Mouse (Mus musculus): ENCODE data around the gene Sp1.

The Sp1 gene

DNA sequence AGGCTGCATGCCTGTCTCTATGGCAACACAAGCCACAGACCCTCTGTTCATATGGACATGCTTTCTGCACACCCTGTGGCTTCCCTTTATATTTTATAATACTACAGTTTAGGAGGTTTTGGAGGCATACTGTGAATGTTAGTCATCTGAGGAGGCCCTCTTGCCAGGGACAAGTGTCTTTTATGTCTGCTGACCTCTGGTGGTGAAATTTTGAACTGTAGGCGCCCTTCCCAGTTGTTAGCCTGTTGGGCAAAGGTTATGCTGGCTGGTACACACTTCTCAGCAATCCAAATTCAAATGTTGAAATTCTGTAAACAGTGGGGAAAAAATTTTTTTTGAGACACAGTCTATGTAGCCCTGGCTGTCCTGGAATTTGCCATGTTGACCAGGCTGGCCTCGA, 36.5 kb downstream of the Sp1 start:
- DNase-seq: peak; percentile 80

DNA sequence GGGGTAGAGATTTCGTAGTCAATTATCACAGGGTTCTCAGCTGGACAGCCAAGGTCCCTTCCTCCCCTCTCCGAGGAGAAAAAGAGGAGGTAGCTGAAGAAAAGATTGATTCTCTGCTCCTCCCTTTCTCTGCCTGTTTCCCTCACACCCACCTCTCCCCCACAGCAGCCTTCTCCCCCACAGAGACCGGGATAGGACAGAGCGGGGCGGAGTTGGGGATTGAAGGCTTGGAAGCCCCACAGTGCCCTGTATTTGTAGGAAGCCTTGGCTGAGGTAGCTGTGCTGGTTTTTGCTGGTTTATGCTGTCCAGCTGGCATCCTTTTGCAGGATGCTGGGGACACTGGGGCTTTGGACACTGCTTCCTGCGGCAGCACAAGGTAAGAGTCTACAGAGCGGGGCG, 39.2 kb downstream of the Sp1 start, which contains the start of gene Amhr2:
Gene Amhr2, plus strand, starts transcription at position 222 of the 400 bp plus-strand sequence.
- DNase-seq: no peak

- DNase-seq: no peak
These were observed 40.5 kb downstream of the Sp1 start for GRCm38 (mm10) chr15:102446448-102446847.

DNA sequence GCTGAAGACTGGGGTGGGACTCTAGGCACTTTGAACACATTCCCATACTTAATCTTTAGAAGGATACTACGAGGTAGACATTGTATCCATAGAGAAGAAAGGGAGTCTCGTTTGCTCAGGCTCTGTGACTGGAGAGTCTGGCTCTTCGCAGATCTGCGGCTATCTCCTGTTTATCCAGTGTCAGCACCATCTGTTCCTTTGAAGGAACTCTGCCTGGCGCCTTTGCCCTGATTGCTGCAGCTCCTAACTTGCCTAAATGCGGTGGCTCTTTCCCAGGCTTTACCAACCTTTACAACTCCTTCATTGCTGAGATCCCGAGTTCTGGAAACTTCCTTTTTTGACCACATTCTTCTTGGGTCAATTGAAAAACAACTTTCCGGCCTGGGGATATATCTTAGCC, 43.4 kb downstream of the Sp1 start:
- DNase-seq: no peak

- peak; percentile 55 for DNase-seq
These were observed 45.0 kb downstream of the Sp1 start for GRCm38 (mm10) chr15:102450928-102451327.

DNA sequence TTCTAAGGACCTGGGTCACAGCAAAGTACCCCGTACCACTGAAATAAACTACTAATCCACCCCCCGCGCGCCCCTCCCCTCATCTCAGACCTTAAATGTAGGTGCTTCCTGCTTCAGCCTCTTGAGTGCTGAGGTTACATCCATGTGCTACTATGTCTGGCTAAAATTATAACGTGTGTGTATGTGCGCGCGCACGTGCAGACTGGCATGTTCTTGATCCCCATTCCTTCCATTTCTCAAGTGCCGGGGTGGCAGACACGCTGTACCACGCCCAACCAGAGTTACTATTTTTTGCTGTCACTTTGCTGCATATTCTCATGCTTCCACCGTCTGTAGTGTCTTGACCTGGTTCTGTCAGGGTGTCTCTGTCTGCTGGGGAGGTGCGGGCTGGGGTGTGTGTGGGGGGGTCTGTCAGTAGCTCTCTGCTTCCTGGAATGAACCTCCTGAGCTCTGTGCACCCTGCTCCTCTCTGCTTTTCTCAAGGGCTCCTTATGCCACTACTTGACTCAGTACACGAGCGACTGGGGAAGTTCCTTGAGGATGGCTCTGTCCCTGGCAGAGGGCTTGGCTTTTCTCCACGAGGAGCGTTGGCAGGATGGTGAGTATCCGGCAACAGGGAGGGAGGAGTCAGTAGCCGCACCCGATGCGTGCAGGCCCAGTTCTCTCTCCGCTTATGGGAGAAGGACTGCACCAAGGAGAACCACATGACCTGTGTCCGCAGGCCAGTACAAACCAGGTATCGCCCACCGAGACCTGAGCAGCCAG, 45.9 kb downstream of the Sp1 start:
- no peak for DNase-seq

DNA sequence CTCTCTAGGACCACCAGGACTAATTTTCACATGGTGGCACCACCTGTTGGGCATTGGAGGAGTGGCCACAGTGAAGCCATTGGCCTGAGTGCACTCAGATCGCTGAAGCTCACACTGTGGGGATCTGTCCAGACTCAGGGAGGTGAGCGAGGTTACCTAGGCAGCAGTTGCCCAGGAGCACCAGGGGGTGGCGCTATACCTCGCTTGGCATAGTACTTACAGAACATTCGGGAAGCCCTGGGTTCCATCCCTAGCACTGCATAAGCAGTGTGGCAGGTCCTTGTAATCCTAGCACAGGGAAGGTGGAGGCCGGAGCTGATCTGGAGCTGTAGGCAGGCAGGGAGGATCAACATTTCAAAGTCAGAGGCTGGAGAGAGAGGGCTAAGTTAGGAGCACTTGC, 50.0 kb downstream of the Sp1 start:
- no peak for DNase-seq

GRCm38 (mm10) chr15:102458050-102458736, 52.2 kb downstream of the Sp1 start:
- DNase-seq: no peak

- peak; percentile 98 for DNase-seq
These were observed 53.0 kb downstream of the Sp1 start, which contains the start of gene Prr13 for GRCm38 (mm10) chr15:102458904-102459317. Prr13 (plus strand) TSS chr15:102459028.

DNA sequence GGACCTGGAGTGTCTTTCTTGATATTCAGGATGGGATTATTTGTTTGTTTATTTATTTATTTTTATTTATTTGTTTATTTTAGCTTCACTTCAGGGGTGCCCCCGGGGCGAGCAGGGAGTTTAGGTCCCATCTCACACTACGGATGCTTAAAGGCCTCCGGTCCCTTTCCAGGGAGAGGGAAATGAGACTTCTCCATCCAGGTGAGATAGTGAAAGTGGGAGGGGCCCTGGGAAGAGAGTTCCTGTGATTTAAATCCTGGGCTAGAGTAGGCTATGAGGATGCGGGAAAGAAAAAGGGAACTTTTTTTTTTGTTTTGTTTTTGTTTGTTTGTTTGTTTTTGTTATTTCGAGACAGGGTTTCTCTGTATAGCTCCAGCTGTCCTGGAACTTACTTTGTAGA, 53.4 kb downstream of the Sp1 start:
- no peak for DNase-seq

GRCm38 (mm10) chr15:102459847-102460246, 53.9 kb downstream of the Sp1 start:
- no peak for DNase-seq

GRCm38 (mm10) chr15:102460409-102460808, 54.5 kb downstream of the Sp1 start:
- DNase-seq: no peak

DNA sequence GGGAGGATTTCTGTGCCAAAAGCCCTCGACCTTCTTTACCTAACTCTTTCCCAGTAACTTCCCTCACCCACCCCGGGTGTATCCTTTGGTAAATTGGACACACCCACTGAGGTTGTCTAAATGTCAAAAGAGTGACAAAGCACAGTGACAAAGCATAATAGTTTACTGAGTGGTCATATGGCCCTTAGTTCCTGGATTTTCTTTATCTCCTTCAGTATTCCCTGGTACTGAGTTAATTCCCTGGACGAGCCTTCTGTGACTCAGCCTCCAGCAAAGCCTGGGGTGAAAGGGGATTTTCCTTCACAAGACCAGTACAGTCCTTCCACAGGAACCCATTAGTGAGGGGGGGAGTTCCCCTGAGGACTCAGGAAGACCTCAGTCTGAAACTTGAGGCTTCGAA, 55.0 kb downstream of the Sp1 start:
- no peak for DNase-seq

GRCm38 (mm10) chr15:102461430-102462075, 55.6 kb downstream of the Sp1 start:
- no peak for DNase-seq

DNA sequence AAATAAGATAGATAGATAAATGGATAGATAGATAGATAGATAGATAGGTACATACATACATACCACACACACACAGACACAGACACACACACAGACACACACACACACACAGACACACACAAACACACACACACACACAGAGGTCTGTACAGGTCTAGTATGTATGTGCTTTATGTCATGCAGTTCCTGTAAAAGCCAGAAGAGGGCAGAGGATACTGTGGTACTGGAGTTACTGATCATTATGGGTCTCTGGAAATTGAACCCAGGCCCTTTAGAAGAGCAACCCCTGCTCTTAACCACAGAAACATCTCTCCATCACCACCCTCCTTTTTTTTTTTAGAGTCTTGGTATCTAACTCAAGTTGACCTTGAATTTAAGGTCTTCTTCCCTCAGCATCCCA, 57.7 kb downstream of the Sp1 start:
- DNase-seq: no peak

- no peak for DNase-seq
These were observed 62.9 kb downstream of the Sp1 start for GRCm38 (mm10) chr15:102468675-102469370.

DNA sequence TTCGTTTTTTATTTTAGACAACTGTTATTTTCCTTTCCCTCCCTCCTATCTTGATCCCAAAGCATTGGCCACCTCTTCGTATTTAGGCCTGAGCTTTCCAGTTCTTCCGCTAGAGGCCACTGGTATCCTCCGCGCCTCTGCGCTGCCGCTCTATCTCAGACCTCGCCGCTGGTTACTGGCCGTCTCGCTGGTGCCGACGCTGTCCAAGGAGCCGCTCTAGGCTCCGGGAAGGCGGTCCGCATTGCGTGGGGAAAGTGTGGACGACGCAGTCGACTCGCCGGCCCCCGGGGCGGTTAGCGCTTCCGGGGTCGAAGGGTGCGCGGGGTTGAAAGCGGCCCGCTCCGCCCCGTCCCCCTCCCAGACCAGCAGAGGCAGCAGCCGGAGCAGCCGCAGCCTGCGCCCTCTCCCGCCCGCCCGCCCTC, 64.3 kb downstream of the Sp1 start, which contains the start of gene Pcbp2:
Gene Pcbp2, plus strand, starts transcription at position 357 of the 422 bp plus-strand sequence.
- DNase-seq: peak; percentile 97

DNA sequence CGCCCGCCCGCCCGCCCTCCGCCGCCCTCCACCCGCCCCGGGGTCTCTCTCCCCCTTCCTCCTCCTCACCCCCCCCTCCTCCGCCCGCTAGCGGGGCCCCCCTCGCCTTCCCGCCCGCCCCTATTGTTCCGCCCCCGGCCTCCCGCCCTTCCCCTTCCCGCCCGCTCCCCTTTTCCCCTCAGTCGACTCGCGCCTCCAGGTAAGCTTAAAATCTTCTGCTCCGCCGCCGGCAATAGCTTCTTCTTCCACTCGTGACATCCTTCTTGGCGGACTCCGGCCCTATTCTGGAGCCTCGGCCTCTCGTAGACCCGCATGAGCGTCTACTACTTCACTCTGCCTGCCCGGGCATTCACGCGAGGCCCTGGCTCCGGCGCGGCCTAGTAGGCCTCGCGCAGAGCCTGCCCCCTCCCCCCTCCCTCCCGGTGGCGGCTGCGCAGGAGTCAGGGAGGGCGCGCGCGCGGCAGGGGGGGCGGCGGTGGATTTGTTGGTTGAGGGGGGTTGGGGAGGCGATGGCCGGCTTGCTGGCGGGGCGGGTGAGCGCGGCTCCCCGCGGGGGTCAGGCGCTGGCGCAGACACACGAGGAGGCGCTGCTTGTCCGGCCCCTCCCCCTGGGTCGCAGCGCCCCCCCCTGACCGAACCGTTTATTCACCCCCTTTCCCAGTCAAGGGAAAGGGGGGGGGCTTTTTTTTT, 64.8 kb downstream of the Sp1 start:
- DNase-seq: peak; percentile 79

GRCm38 (mm10) chr15:102471295-102471645, 65.3 kb downstream of the Sp1 start:
- no peak for DNase-seq

GRCm38 (mm10) chr15:102471727-102472126, 65.8 kb downstream of the Sp1 start:
- DNase-seq: no peak

- DNase-seq: no peak
These were observed 67.3 kb downstream of the Sp1 start for GRCm38 (mm10) chr15:102473246-102473645.

- no peak for DNase-seq
These were observed 68.6 kb downstream of the Sp1 start for GRCm38 (mm10) chr15:102474520-102474919.

DNA sequence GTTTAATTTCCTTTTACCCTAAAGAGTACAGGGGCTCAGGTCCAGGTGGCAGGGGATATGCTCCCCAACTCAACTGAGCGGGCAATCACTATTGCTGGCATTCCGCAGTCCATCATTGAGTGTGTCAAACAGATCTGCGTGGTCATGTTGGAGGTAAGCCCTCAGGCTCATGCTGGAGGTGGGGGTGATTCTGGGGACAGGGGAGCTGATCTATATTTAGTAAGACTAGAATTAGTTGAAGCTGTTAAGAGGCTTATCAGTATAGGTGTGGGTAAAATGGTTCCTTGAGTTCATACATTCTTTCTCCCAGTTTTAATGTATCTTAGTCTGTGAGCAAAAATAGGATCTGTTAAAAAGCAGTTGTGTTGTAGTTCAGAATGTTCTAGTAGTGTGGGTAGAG, 77.2 kb downstream of the Sp1 start:
- no peak for DNase-seq
